Mouse (Mus musculus): ENCODE results near the gene Wdr59. TPM values are rescaled to one million over a fixed set of nuclear protein-coding genes. Genes with fewer than 3 reads are reported as not detected.

Gene Wdr59
- polyA plus RNA-seq (2015; fragmentation: Nextera tagmentation; extraction: Ambion mirVana) = 6.1 and 6.8 TPM in 2 replicates

- H3K27me3 ChIP-seq (ENCODE audit: control insufficient read depth, insufficient read depth, low read depth, low read length) = no peaks in the 10 kb centered on the region
- no peaks in the 10 kb centered on the region for H3K36me3 ChIP-seq (ENCODE audit: control insufficient read depth, insufficient read depth, low read length)
- peak; percentile 100 for ATAC-seq (ENCODE audit: low read depth)
- H3K9ac ChIP-seq (ENCODE audit: low read length) = peak within 1 kb of the TSS; percentile 71
- no peaks in the 10 kb centered on the region for H3K9me3 ChIP-seq (ENCODE audit: control insufficient read depth, low read length)
- under 1% methylated on average over 30 of the region's 34 CpGs for WGBS
- H3K4me2 ChIP-seq (ENCODE audit: low read depth, low read length) = peak within 1 kb of the TSS; percentile 57
- no peak within 1 kb of the TSS; the same call in 1 of the 2 replicates for H3K27ac ChIP-seq (ENCODE audit: low read length)
- H3K4me1 ChIP-seq (replicated peaks; ENCODE audit: control insufficient read depth, insufficient read depth, low read length) = peaks cover 8% of the 10 kb centered on the region
- peak within 1 kb of the TSS; percentile 73 for H3K4me3 ChIP-seq (ENCODE audit: low read length)
Measured at GRCm38 (mm10) chr8:111521713-111522429, at the start of gene Wdr59. TSS of gene Wdr59 (minus strand) at chr8:111522092.

GRCm38 (mm10) chr8:111571661-111572060, 49.8 kb upstream of the Wdr59 start:
- ATAC-seq (ENCODE audit: low read depth) = no peak
- H3K27me3 ChIP-seq (ENCODE audit: control insufficient read depth, insufficient read depth, low read depth, low read length) = no peaks in the 10 kb centered on the region
- WGBS = 88% methylated on average over 10 of the region's 10 CpGs
- no peak overlapping the region for H3K4me2 ChIP-seq (ENCODE audit: low read depth, low read length)
- no peak overlapping the region for H3K4me3 ChIP-seq (ENCODE audit: low read length)
- H3K9me3 ChIP-seq (ENCODE audit: control insufficient read depth, low read length) = no peaks in the 10 kb centered on the region
- no peak overlapping the region for H3K27ac ChIP-seq (ENCODE audit: low read length)
- no peaks in the 10 kb centered on the region for H3K36me3 ChIP-seq (ENCODE audit: control insufficient read depth, insufficient read depth, low read length)
- peaks cover 5% of the 10 kb centered on the region for H3K4me1 ChIP-seq (replicated peaks; ENCODE audit: control insufficient read depth, insufficient read depth, low read length)
- H3K9ac ChIP-seq (ENCODE audit: low read length) = no peak overlapping the region

- Histone ChIP-seq H3K4me1 (replicated peaks; ENCODE audit: control insufficient read depth, insufficient read depth, low read length) (peaks cover 12% of the 10 kb centered on the region), H3K9ac (ENCODE audit: low read length) (no peak overlapping the region), H3K4me3 (ENCODE audit: low read length) (no peak overlapping the region), H3K36me3 (ENCODE audit: control insufficient read depth, insufficient read depth, low read length) (no peaks in the 10 kb centered on the region), H3K27me3 (ENCODE audit: control insufficient read depth, insufficient read depth, low read depth, low read length) (no peaks in the 10 kb centered on the region), H3K4me2 (ENCODE audit: low read depth, low read length) (no peak overlapping the region), H3K27ac (ENCODE audit: low read length) (no peak overlapping the region), H3K9me3 (ENCODE audit: control insufficient read depth, low read length) (no peaks in the 10 kb centered on the region)
- ATAC-seq (ENCODE audit: low read depth) = no peak
- WGBS = 71% methylated on average over 2 of the region's 2 CpGs
Measured at GRCm38 (mm10) chr8:111570432-111570831, 48.5 kb upstream of the Wdr59 start.

- WGBS = 84% methylated on average over 4 of the region's 4 CpGs
- Histone ChIP-seq H3K4me2 (ENCODE audit: low read depth, low read length) (no peak overlapping the region), H3K27me3 (ENCODE audit: control insufficient read depth, insufficient read depth, low read depth, low read length) (no peaks in the 10 kb centered on the region), H3K27ac (ENCODE audit: low read length) (no peak overlapping the region), H3K9me3 (ENCODE audit: control insufficient read depth, low read length) (no peaks in the 10 kb centered on the region), H3K4me1 (replicated peaks; ENCODE audit: control insufficient read depth, insufficient read depth, low read length) (peaks cover 17% of the 10 kb centered on the region), H3K4me3 (ENCODE audit: low read length) (no peak overlapping the region), H3K36me3 (ENCODE audit: control insufficient read depth, insufficient read depth, low read length) (no peaks in the 10 kb centered on the region), H3K9ac (ENCODE audit: low read length) (no peak overlapping the region)
- no peak for ATAC-seq (ENCODE audit: low read depth)
Measured at GRCm38 (mm10) chr8:111569926-111570325, 48.0 kb upstream of the Wdr59 start.

GRCm38 (mm10) chr8:111568029-111568428, 46.1 kb upstream of the Wdr59 start:
- ATAC-seq (ENCODE audit: low read depth) = no peak
- Histone ChIP-seq H3K27me3 (ENCODE audit: control insufficient read depth, insufficient read depth, low read depth, low read length) (no peaks in the 10 kb centered on the region), H3K4me1 (replicated peaks; ENCODE audit: control insufficient read depth, insufficient read depth, low read length) (peaks cover 17% of the 10 kb centered on the region), H3K27ac (ENCODE audit: low read length) (no peak overlapping the region), H3K9ac (ENCODE audit: low read length) (no peak overlapping the region), H3K4me2 (ENCODE audit: low read depth, low read length) (no peak overlapping the region), H3K4me3 (ENCODE audit: low read length) (no peak overlapping the region), H3K9me3 (ENCODE audit: control insufficient read depth, low read length) (no peaks in the 10 kb centered on the region), H3K36me3 (ENCODE audit: control insufficient read depth, insufficient read depth, low read length) (no peaks in the 10 kb centered on the region)
- 66% methylated on average over 3 of the region's 3 CpGs for WGBS

GRCm38 (mm10) chr8:111567571-111567970, 45.7 kb upstream of the Wdr59 start:
- H3K36me3 ChIP-seq (ENCODE audit: control insufficient read depth, insufficient read depth, low read length) = no peaks in the 10 kb centered on the region
- H3K9ac ChIP-seq (ENCODE audit: low read length) = no peak overlapping the region
- 51% methylated on average over 3 of the region's 3 CpGs for WGBS
- H3K27me3 ChIP-seq (ENCODE audit: control insufficient read depth, insufficient read depth, low read depth, low read length) = no peaks in the 10 kb centered on the region
- ATAC-seq (ENCODE audit: low read depth) = no peak
- peaks cover 17% of the 10 kb centered on the region for H3K4me1 ChIP-seq (replicated peaks; ENCODE audit: control insufficient read depth, insufficient read depth, low read length)
- H3K9me3 ChIP-seq (ENCODE audit: control insufficient read depth, low read length) = no peaks in the 10 kb centered on the region
- no peak overlapping the region for H3K27ac ChIP-seq (ENCODE audit: low read length)
- H3K4me2 ChIP-seq (ENCODE audit: low read depth, low read length) = no peak overlapping the region
- H3K4me3 ChIP-seq (ENCODE audit: low read length) = no peak overlapping the region

GRCm38 (mm10) chr8:111566326-111566725, 44.4 kb upstream of the Wdr59 start:
- WGBS = 45% methylated on average over 9 of the region's 9 CpGs
- peaks cover 20% of the 10 kb centered on the region for H3K4me1 ChIP-seq (replicated peaks; ENCODE audit: control insufficient read depth, insufficient read depth, low read length)
- H3K27ac ChIP-seq (ENCODE audit: low read length) = peak overlapping the region; percentile 46; the same call in 1 of the 2 replicates
- H3K9me3 ChIP-seq (ENCODE audit: control insufficient read depth, low read length) = no peaks in the 10 kb centered on the region
- 0 out of 2 replicates have a peak overlapping the region, but pooled peaks have one; percentile 13 for H3K9ac ChIP-seq (ENCODE audit: low read length)
- H3K4me3 ChIP-seq (ENCODE audit: low read length) = no peak overlapping the region
- ATAC-seq (ENCODE audit: low read depth) = peak; percentile 46
- no peaks in the 10 kb centered on the region for H3K36me3 ChIP-seq (ENCODE audit: control insufficient read depth, insufficient read depth, low read length)
- no peaks in the 10 kb centered on the region for H3K27me3 ChIP-seq (ENCODE audit: control insufficient read depth, insufficient read depth, low read depth, low read length)
- peak overlapping the region; percentile 14; the same call in 1 of the 2 replicates for H3K4me2 ChIP-seq (ENCODE audit: low read depth, low read length)

- 29% methylated on average over 5 of the region's 5 CpGs for WGBS
- Histone ChIP-seq H3K36me3 (ENCODE audit: control insufficient read depth, insufficient read depth, low read length) (no peaks in the 10 kb centered on the region), H3K9ac (ENCODE audit: low read length) (no peak overlapping the region; the same call in 1 of the 2 replicates), H3K4me2 (ENCODE audit: low read depth, low read length) (peak overlapping the region; percentile 14; the same call in 1 of the 2 replicates), H3K9me3 (ENCODE audit: control insufficient read depth, low read length) (no peaks in the 10 kb centered on the region), H3K4me1 (replicated peaks; ENCODE audit: control insufficient read depth, insufficient read depth, low read length) (peaks cover 20% of the 10 kb centered on the region), H3K4me3 (ENCODE audit: low read length) (no peak overlapping the region), H3K27ac (ENCODE audit: low read length) (peak overlapping the region; percentile 46; the same call in 1 of the 2 replicates), H3K27me3 (ENCODE audit: control insufficient read depth, insufficient read depth, low read depth, low read length) (no peaks in the 10 kb centered on the region)
- ATAC-seq (ENCODE audit: low read depth) = peak; percentile 42; the same call in 1 of the 2 replicates
Measured at GRCm38 (mm10) chr8:111565784-111566191, 43.9 kb upstream of the Wdr59 start.

GRCm38 (mm10) chr8:111564093-111564492, 42.2 kb upstream of the Wdr59 start:
- H3K9me3 ChIP-seq (ENCODE audit: control insufficient read depth, low read length) = no peaks in the 10 kb centered on the region
- H3K9ac ChIP-seq (ENCODE audit: low read length) = no peak overlapping the region
- no peak overlapping the region for H3K4me2 ChIP-seq (ENCODE audit: low read depth, low read length)
- peaks cover 20% of the 10 kb centered on the region for H3K4me1 ChIP-seq (replicated peaks; ENCODE audit: control insufficient read depth, insufficient read depth, low read length)
- H3K27ac ChIP-seq (ENCODE audit: low read length) = no peak overlapping the region
- 84% methylated on average over 2 of the region's 2 CpGs for WGBS
- H3K4me3 ChIP-seq (ENCODE audit: low read length) = no peak overlapping the region
- no peaks in the 10 kb centered on the region for H3K27me3 ChIP-seq (ENCODE audit: control insufficient read depth, insufficient read depth, low read depth, low read length)
- H3K36me3 ChIP-seq (ENCODE audit: control insufficient read depth, insufficient read depth, low read length) = no peaks in the 10 kb centered on the region
- ATAC-seq (ENCODE audit: low read depth) = no peak
